Mouse (Mus musculus): ENCODE data around the gene Mettl24. TPM values are rescaled to one million over a fixed set of nuclear protein-coding genes. Genes with fewer than 3 reads are reported as not detected.

Mettl24 gene
- total and polyA plus RNA-seq, 3 experiments: not detected

DNA sequence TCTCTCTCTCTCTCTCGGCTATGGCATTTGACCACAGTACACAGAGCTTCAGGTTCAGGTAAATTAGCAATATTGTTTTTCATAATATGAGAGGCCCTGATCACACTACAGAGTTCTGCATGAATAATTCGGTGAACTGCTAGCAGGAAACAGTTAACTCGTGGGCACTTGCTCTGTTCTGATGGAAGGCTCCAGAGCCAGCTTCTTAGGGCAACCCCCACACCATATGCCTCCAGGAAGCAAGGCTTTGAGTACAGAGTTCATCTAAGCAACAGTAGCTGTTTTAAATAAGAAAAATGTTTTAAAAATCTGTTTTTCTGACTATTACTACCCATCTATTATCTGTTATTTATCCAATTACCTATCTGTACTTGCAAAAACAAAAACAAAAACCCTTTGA is 50.2 kb downstream of the Mettl24 start:
- Histone ChIP-seq H3K9ac (ENCODE audit: control insufficient read depth, low read depth, low read length, poor library complexity, severe bottlenecking) (no peak overlapping the region), H3K4me3 (ENCODE audit: control insufficient read depth in 1 of 2, insufficient read depth in 1 of 2, low read depth in 2 of 2, low read length in 2 of 2) (no peak overlapping the region), H3K27ac (ENCODE audit: control insufficient read depth, low read depth, low read length) (no peak overlapping the region), H3K27me3 (ENCODE audit: control insufficient read depth in 1 of 2, insufficient read depth in 2 of 2, low read length in 2 of 2) (peaks cover 4 to 6% of the 10 kb centered on the region in 2 experiments), H3K36me3 (ENCODE audit: control insufficient read depth in 1 of 2, insufficient read depth in 2 of 2, low read length in 2 of 2) (no peaks in the 10 kb centered on the region), H3K4me1 (ENCODE audit: control insufficient read depth in 1 of 2, insufficient read depth in 2 of 2, low read length in 2 of 2) (no peaks in the 10 kb centered on the region), H3K79me2 (ENCODE audit: control insufficient read depth, insufficient read depth, low read length, poor library complexity) (no peaks in the 10 kb centered on the region), H3K9me3 (replicated peaks; ENCODE audit: insufficient read depth, low read length) (no peaks in the 10 kb centered on the region)
- TF ChIP-seq CHD2 (IDR thresholded peaks at IDR 0.05; ENCODE audit: low read length) (no peak), GATA1 (IDR thresholded peaks at IDR 0.05; ENCODE audit: low read depth, low read length) (no peak), USF1 (IDR thresholded peaks at IDR 0.05; ENCODE audit: low read depth, low read length) (no peak), MAFK (IDR thresholded peaks at IDR 0.05; ENCODE audit: borderline replicate concordance, low read depth, low read length) (no peak), MAZ (IDR thresholded peaks at IDR 0.05; ENCODE audit: low read depth, low read length) (no peak), KAT2A (conservative IDR thresholded peaks at IDR 0.05; ENCODE audit: low read depth, low read length) (no peak), USF2 (IDR thresholded peaks at IDR 0.05; ENCODE audit: borderline replicate concordance in 1 of 2, insufficient read depth in 1 of 2, low read depth in 1 of 2, low read length in 2 of 2) (no peak), SIN3A (IDR thresholded peaks at IDR 0.05; ENCODE audit: low read length) (no peak), GABPA (IDR thresholded peaks at IDR 0.05; ENCODE audit: low read depth, low read length) (no peak), POLR2AphosphoS2 (IDR thresholded peaks at IDR 0.05; ENCODE audit: low read length) (no peak), POLR2A (IDR thresholded peaks at IDR 0.05; ENCODE audit: control insufficient read depth in 1 of 2, insufficient read depth in 1 of 2, low read depth in 1 of 2, low read length in 2 of 2, poor library complexity in 1 of 2) (no peak), ELF1 (IDR thresholded peaks at IDR 0.05; ENCODE audit: low read depth, low read length) (no peak), MYC (IDR thresholded peaks at IDR 0.05; ENCODE audit: low read depth, low read length) (no peak), CTCF (IDR thresholded peaks at IDR 0.05 in 2 of 3, conservative IDR thresholded peaks at IDR 0.05 in 1 of 3; ENCODE audit: control insufficient read depth in 1 of 3, insufficient read depth in 1 of 3, low read depth in 2 of 3, low read length in 3 of 3, poor library complexity in 1 of 3, severe bottlenecking in 1 of 3) (no peak), EP300 (IDR thresholded peaks at IDR 0.05; ENCODE audit: low read depth in 1 of 2, low read length in 2 of 2) (no peak)
- DNase-seq (ENCODE audit: low read depth, low spot score): no peak

GRCm38 (mm10) chr10:40736172-40736571 is 53.1 kb downstream of the Mettl24 start:
- no peak for DNase-seq (ENCODE audit: low read depth, low spot score)
- Histone ChIP-seq H3K27me3 (ENCODE audit: control insufficient read depth in 1 of 2, insufficient read depth in 2 of 2, low read length in 2 of 2) (peaks cover 4 to 5% of the 10 kb centered on the region in 2 experiments), H3K4me1 (ENCODE audit: control insufficient read depth in 1 of 2, insufficient read depth in 2 of 2, low read length in 2 of 2) (no peaks in the 10 kb centered on the region), H3K4me3 (ENCODE audit: control insufficient read depth in 1 of 2, insufficient read depth in 1 of 2, low read depth in 2 of 2, low read length in 2 of 2) (no peak overlapping the region), H3K27ac (ENCODE audit: control insufficient read depth, low read depth, low read length) (no peak overlapping the region), H3K79me2 (ENCODE audit: control insufficient read depth, insufficient read depth, low read length, poor library complexity) (no peaks in the 10 kb centered on the region), H3K9me3 (replicated peaks; ENCODE audit: insufficient read depth, low read length) (no peaks in the 10 kb centered on the region), H3K36me3 (ENCODE audit: control insufficient read depth in 1 of 2, insufficient read depth in 2 of 2, low read length in 2 of 2) (no peaks in the 10 kb centered on the region), H3K9ac (ENCODE audit: control insufficient read depth, low read depth, low read length, poor library complexity, severe bottlenecking) (no peak overlapping the region)
- no peak for TF ChIP-seq RCOR1 (IDR thresholded peaks at IDR 0.05; ENCODE audit: low read depth, low read length)
- no peak for TF ChIP-seq MAFK (IDR thresholded peaks at IDR 0.05; ENCODE audit: borderline replicate concordance, low read depth, low read length)
- no peak for TF ChIP-seq TAL1 (IDR thresholded peaks at IDR 0.05; ENCODE audit: low read length)
- TF ChIP-seq ELF1 (IDR thresholded peaks at IDR 0.05; ENCODE audit: low read depth, low read length): no peak
- TF ChIP-seq ZMIZ1 (IDR thresholded peaks at IDR 0.05; ENCODE audit: low read depth, low read length): no peak
- TF ChIP-seq MAX (IDR thresholded peaks at IDR 0.05; ENCODE audit: low read length): no peak
- no peak for TF ChIP-seq GATA1 (IDR thresholded peaks at IDR 0.05; ENCODE audit: low read depth, low read length)
- TF ChIP-seq BHLHE40 (IDR thresholded peaks at IDR 0.05; ENCODE audit: borderline replicate concordance, low read depth, low read length): no peak
- no peak for TF ChIP-seq ZC3H11A (IDR thresholded peaks at IDR 0.05; ENCODE audit: low read depth, low read length)
- TF ChIP-seq ZNF384 (IDR thresholded peaks at IDR 0.05; ENCODE audit: low read depth, low read length): no peak

Data from MEL (cell line).